Mouse (Mus musculus): ENCODE results near the gene Adprhl2. TPM values are rescaled to one million over a fixed set of nuclear protein-coding genes. Genes with fewer than 3 reads are reported as not detected.
A peak's percentile ranks its signal among the peaks of the same experiment; 100 is the strongest.

The Adprhl2 gene
- total RNA-seq (2021), result 10 to 100 TPM; 34.0 to 34.9 TPM
- long read RNA-seq, experiment 1, transcript Adprhl2-201 (6 exons, 1,672 nt), result major isoform, 96 of 107 reads
- long read RNA-seq, experiment 1, partial matches to known transcripts, result 3 of 107 reads
- long read RNA-seq, experiment 1, other reads (novel, unspliced or antisense), result 6 of 107 reads
- long read RNA-seq, experiment 2, transcript Adprhl2-201 (6 exons, 1,672 nt), result major isoform, 47 of 54 reads
- long read RNA-seq, experiment 2, partial matches to known transcripts, result 0 of 54 reads
- long read RNA-seq, experiment 2, other reads (novel, unspliced or antisense), result 4 of 54 reads

DNA sequence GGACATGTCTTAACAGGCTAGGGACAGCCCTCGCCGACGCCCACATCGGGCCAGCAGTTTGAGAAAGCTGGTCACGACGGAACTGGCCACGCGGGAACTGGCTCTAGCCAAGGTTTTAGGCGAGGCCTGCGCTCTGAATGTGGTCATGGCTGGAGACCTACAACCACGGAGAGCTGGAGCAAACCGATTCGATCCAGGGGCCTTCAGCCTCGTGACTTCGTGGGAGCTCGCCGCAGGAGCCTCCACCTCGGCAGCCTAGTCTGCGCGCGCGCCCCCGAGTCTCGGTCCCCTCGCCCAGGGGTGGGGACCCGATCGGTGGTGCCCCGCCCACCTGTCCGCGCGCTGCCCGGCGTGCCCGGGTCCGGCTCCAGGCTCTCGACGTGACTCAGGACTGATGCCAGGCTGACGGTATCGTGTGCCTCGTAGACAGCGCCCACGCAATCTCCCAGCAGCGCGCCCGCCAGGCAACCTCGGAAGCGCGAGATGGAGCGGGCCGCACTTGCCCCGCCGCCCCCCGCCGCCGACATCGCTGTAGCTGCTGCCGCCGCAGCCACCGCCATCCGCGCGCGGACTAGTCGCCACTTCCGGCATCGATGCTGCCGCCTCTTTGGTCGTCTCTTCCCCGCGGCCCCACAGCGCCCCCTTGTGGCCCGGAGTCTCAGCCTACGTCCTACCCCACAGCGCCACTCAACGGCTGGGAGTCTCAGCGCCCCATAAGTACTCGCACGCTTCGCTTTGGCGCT lies at the start of gene Adprhl2:
Gene Adprhl2, minus strand, starts transcription at position 593 of the 743 bp plus-strand sequence.
- DNase-seq, result peak; percentile 100

DNA sequence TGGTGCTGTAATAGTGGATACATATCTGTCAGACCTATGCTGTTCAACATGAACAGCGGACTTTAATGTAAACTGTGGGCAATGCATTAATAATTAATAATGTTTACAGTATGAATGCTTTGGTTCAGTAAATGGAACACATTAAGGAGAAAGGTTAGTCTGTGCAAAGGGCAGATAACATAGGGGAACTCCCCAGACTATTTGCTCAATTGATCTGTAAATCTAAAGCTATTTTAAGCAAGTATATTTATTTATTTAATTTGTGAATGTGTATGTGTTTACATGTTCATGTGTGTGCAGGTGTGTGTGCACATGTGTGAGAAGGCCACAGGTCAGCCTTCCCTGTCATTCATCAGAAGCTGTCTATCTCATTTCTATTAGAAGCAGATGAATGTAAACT lies 38.6 kb upstream of the Adprhl2 start:
- DNase-seq, result no peak

DNA sequence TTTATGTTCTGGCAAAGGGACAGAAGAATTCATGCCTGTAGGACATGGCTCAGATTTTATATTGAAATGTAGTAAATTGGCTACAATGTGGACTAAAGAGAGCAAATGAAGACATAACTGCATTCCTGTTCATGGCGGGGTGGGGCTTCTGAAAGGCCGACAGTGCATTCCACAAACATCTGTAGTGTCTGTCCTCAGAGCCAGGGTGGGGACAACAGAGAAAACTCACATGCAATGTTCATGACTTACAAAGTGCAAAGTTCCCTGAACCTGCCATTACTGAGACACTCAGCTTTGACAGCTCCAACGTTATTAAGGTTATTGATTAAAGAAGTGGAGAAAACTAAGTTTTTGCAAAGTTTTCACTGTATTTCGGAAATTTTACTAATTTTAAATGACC lies 21.9 kb upstream of the Adprhl2 start:
- DNase-seq, result no peak

DNA sequence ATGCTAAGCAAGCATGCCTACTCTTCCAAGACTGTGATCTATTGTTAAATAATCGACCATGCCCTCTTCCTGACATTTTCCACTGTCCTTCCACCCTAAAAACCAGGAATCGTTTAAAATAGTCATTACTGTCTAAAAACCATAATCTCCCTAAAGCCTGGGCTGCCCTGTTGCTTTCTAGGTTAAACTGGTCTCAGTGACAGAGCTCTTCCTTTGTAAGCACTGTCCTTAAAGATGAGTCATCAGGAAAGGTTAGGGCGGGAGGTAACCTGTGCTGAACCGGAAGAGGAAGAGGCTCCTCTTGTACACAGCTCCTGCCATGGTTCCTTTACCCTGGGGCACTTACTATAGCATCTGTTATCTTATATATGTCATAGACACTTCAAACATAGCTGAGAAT lies 18.0 kb upstream of the Adprhl2 start:
- DNase-seq, result no peak

DNA sequence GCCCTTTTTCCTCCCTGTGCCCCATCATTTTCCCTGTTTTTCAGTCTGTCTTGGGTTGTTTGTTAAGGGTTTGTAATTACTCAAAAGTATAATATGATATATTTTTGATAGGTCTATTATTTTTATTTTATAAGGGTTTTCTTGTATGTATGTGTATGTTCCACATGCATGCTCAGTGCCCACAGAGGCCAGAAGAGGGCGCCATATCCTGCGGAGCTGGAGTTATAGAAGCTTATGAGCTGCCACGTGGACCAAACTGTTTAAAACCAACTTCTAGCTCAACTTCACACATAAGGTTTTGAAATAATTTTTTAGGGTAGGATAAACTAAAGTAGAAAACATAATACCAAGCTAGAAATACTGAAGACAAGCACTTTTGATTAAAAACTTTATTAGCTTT lies 10.9 kb upstream of the Adprhl2 start:
- DNase-seq, result no peak

DNA sequence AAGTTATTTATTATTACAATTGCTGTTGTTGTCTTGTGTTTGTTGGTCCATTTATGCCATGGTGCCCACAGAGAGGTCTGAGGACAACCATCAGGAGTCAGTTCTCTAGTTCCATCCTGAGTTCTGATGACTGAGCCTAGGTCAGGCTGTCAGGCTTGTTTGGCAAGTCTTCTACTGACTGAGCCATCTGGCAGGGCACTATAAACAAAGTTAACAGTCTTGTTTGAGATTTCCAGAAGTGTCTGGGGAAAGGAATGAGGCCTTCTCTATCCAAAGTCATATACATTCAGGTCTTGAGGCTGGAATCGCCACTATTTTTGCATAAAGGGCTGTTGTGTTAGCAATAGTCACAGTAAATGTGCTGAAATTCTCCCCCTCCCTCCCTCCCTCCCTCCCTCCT lies 10.2 kb upstream of the Adprhl2 start:
- no peak for DNase-seq

DNA sequence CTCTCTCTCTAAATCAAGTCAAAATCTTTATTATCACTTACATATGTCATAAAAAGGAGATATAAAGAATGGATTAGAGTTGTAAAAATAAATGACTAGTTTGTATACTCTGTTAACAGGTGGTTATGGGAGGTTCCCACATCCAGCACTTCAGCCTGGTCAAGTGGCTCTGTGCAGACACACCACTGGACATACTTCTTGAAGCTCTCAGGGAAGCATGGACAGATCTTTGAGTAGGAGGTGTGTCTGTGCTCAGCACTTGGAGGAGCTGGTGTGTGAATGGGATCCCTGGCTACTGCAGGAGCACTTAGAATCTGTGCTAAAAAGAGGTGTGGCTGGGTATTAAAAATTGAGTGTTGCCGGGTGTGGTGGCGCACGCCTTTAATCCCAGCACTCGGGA lies 8.8 kb upstream of the Adprhl2 start:
- no peak for DNase-seq

DNA sequence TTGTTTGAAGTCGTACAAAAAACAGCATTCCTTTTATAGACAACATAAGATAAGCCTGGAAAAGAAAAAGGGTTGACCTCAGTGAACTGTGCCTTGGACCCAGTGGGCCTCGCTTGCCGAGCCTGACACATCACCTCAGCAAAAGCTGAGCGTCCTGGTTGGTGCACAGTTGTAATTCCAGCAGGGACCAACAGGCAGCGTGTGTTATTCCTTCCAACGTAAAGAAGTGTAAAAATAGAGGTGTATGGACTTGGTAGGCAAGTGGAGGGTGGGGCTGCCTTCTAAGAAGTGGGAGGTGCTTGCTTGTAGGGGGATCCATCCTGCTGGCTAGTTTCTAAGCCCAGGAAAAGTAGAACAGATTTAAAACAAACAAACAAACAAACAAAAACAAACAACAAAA lies 4.5 kb upstream of the Adprhl2 start:
- no peak for DNase-seq

DNA sequence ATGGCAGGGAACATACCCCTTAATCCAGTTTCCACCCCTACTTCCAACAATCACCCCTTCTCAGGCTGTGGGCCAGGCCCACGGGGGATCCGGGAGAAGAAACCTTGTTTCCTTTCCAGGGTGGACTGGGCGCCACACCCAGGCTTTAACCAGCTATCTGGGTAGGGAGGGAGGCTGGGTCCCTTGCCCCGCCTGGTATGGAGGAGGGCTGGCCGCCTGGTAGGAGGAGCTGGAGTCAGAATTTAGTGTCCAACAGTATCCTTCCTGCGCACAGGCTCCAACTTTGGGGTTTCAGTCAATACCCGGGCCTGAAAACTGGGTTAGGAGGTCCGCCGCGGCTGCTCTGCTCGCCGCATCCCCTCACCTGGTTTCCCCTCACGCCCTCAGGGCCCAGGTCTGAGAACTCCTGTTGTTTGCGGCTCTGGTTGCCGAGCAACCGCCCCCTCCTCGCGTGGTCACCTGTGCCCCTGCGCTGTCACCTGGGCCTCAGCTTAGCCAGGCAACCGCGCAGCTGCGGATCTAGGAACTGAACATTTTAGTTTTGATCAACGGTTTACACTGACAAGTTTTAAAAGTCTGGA lies 3.9 kb upstream of the Adprhl2 start, which contains the start of gene Tekt2:
Gene Tekt2, minus strand, starts transcription at position 408 of the 581 bp plus-strand sequence.
- DNase-seq, result no peak

DNA sequence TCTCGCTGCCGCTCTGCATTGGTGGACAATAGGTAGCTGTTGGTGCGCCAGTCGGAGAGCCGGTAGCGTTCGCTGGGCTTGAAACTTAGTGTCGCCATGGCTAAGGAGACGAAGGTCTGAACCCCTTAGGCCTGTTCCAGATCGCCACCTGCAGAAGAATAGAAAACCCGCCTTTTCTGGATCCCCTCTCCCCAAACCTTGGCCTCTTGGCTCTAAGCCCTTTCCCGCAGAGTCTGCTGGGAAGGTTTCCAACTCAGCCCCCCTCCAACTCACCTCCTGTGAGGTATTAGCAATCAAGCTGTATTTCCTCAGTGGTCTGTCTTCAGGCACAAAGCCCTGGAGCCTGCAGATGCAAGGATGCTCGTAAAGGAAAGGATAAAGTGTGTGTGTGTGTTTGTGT lies 3.4 kb upstream of the Adprhl2 start:
- DNase-seq, result no peak

DNA sequence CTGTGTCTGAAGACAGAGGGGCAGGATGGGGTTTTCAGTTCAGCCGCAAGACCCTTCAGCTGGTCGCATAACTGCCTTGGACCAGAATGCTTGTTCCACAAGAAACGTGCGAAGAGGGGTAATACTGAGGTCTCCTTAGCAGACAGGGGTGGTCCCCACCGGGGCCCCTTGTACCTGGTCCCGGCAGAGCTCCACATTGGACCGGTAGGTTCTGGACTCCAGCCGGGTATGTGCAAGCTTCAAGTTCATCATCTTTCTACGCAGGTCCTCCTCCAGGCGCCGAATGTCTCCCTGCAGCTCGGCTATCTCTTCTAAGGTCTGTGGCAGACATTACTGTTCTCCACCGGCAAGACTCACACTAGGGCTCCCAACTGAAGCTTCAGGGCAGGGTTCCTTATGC lies 1.1 kb upstream of the Adprhl2 start:
- DNase-seq, result no peak

DNA sequence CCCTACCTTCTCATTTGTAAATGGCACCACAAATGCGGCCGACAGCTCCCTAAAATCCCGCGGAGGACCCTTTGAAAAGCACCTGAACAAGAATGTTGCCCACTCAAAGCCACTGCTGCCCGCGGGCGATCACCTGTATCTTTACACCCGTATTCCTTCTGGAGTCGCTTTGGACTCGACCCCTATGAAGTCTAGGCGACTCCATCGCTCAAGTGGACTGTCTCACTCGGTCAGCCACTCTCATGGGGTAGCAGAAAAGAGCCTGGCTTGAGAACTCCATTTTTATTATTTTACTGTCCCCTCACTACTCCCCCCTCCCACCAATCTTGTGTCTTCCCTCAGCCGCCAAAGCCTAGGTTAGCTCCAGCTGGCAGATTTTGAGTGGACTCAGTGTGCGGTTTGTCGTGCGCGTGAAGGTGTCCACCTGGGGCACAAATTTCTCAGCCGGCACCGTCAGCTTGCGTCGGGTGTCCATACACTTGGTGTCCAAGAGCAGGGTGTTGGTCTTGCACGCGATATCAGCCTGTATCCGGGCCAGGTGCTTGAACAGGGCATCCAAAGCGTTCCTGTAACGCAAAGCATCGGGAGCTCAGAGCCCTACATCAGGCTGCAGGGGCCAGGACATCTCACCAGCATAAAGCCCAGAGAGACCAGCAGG lies 480 bp upstream of the Adprhl2 start:
- DNase-seq, result no peak

DNA sequence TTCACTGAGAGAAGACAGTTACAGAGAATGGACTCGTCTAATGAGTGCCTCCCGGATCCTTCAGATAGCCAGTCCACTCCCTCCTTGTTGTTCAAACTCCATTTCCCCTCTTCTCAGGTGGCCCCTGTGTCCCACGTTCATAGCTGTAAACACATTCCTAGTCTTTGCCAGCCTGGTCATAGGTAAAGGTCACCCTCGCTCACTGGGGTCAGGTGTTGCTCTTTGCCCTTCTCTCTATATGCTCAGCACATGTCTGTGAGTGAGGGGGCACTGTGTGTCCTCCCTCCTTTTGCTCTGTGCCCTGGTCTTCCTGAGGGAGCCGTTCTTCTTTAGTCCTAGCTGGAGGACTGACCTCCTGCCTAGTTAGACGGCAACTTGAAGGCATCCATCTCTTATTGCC lies 1.7 kb downstream of the Adprhl2 start:
- DNase-seq, result no peak

DNA sequence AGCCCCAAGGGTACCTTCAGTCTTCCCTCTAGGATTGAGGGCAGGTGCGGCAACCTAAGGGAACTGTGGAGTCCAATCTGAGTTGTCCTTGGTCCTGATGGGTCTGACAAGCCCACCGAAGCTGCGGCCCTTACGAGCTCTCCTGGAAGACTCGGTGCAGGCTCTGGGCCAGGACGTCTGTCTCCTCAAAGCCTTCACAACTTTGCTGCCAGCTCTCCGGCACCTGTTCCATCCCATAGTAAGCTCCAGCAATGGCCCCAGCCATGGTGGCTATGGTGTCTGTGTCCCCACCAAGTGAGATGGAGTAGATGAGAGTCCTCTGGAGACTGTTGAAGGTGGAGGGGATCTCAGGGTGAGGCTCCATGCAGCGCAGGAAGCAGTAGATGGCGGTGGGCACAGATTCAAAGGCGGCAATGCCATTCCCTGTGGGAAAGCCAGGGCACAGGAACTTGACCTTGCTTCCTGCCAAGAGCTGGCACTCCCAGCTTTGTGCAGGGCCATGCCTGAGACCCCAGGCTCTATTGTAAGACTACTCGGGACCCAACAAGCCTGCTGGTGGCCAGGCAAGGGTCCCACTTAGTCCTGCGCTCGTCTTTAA lies 5.0 kb downstream of the Adprhl2 start:
- peak; percentile 60 for DNase-seq

DNA sequence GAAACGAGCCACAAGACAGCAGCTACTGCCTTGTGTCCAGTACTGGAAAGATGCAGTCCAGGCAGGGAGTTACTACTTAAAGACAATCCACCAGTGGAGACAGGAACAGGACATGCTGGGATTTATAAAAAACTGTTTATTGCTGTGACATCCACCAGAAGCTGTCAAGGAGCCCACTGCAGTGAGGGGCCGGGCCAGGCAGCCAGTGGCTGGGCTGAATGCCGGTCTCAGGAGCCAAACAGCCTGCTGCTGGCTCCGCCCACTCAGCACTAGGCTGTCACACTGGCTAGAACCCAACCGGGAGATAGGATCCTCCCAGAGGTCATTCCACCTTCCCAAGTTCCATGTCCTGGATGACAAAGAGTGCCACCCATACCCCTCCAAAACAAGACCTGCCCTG lies 5.6 kb downstream of the Adprhl2 start:
- DNase-seq, result no peak

DNA sequence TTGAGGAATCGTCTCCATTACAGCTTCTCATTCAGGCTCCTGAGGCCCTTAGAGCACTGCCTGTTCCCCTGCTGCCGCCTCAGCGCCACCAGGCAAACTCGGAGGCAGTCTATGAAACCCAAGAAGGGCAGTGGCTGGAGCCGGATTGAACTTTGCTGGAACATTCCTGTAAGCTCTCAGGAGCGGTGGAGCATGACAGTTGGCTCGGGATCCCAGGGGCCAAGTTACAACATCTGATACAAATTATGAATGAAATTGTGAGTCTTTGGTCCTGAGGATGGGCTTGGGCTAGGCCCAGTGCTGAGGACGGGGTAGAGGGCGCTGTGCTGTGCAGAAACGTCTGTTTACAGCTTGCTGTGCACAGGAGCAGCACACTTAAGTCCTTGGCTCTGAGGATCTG lies 7.1 kb downstream of the Adprhl2 start:
- DNase-seq, result no peak

DNA sequence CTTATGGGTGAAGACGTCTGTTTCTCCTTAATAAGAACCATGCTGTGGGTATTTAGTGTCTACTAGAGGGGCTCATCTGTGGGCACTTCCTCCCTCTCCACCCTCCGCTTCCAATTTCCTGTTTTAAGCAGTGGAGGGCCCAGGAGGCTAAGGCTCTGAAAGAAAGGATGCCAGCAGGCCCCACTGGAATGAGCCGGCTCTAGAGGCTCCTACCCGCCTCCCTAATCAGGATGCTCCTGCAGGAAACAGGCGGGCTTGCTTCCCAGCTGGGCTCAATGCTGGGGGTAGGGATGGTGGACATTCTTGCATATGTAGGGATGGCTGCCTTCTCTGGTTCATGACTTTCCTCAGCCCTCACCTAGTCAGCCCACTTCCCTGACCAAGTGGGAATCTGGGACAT lies 8.3 kb downstream of the Adprhl2 start:
- no peak for DNase-seq

DNA sequence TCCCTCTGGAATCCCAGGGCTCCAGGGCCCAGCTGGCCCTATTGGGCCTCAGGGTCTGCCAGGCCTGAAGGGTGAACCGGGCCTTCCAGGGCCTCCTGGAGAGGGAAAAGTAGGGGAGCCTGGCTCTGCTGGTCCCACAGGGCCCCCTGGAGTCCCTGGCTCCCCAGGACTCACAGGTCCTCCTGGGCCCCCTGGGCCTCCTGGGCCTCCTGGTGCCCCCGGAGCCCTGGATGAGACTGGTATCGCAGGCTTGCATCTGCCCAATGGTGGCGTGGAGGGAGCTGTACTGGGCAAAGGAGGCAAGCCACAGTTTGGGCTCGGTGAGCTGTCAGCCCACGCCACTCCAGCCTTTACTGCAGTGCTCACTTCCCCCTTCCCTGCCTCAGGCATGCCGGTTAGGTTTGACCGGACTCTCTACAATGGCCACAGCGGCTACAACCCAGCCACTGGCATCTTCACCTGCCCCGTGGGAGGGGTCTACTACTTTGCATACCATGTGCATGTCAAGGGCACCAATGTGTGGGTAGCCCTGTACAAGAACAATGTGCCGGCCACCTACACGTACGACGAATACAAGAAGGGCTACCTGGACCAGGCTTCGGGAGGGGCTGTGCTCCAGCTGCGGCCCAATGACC lies 9.8 kb downstream of the Adprhl2 start:
- no peak for DNase-seq

DNA sequence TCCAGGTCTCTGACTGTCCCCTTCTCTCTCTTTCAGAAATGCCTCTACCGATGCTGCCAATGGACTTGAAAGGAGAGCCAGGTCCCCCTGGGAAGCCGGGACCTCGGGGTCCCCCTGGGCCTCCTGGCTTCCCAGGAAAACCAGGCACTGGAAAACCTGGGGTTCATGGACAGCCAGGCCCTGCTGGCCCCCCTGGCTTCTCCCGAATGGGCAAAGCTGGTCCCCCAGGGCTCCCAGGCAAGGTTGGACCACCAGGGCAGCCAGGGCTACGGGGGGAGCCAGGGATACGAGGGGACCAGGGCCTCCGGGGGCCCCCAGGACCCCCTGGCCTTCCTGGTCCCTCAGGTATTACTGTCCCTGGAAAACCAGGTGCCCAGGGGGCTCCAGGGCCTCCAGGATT lies 11.2 kb downstream of the Adprhl2 start:
- no peak for DNase-seq

DNA sequence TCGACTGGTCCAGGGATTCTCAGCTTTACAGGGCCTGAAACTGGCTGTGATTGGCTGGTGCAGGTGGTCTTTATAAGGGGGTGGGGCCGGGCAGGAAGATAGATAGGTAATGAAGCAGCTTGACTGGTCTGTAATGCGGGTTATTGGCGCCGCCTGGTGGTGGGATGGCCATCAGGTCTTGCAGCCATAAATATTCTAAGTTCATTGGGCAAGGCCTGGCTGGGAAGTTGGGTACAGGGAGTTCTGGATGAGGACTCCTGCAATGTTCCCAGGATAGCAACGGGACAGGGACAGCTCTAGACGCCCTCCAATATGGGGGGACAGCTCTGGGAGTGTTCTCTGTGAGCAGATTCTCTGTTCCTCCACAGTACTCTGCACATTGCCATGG lies 11.6 kb downstream of the Adprhl2 start:
- DNase-seq, result peak; percentile 92

DNA sequence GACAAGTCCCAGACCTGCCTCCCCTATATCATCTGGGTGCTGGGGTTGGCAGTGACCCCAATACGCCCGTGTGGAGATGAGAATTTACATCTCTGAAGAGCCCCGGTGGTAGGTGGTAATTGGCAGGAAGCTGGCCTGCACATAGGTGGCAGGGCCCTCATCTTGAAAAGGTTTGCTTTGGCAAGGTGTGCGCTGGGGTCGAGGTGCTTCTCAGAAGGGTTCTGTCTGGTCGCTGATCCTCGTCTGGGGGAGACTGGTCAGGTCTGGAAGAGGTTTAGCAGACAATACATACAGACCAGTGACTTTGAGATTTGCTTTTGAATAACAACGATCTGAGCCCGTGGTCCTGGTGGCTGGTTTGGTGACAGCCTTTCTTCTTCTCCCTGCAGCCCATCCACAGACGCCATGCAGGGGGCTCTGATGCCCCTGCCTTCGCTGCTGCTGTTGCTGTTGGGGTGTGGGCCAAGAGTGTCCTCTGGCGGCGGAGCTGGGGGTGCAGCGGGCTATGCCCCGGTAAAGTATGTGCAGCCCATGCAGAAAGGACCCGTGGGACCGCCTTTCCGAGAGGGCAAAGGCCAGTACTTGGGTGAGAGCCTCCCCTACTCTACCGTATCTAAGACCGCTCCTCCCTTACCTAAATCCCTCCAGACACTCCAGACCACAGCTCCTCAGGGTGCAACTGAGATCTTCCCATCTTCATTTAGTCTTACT lies 12.1 kb downstream of the Adprhl2 start:
- no peak for DNase-seq

DNA sequence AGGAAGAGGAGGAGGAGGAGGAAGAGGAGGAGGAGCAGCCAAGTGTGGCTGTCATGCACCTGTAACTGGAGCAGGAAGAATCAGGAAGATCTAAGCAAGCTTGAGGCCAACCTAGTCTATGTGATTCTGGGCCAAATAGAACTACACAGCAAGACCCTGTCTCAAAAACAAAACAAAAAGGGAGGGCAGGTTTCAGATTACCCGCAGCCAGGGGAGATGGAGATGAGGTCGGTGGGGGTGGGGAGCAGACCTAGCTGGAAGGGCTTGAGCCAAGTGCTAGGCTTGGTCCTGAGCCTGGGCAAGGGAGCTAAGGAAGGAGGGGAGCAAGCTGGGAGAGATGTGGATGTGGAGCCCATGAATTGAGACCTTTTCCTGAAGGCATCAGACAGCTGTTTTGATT lies 14.7 kb downstream of the Adprhl2 start:
- DNase-seq, result no peak
